ENCODE assay signal across 29 mouse cellular contexts in the genomic region with DNA sequence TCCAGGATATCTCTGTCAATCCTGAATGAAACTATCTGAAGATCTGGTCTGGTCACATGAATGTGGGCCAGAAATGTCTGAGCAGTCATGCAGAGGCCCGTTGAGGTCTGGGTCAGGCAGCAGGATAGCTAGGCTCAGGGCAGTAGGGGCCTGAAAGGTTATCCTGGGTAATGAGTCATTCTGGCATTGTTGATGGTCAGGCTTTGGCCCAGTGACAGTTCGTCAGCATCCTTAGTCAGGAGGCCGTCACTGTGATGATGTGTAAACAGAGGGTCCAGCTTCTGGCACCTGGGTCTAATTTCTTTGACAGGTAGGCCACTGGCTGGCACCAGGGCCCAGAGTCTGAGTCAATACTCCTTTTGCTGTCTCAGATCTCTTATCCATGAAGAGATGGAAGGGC. TPM values are rescaled to one million over a fixed set of nuclear protein-coding genes. Genes with fewer than 3 reads are reported as not detected.
DNase-seq lines count a peak whose midpoint lies in the region; ATAC-seq and TF ChIP-seq lines count a peak whose summit lies in the region.
"Had no signal": no experiment of that assay in that cellular context is flagged by ENCODE, and none has a peak within 500 bp of the region (broad histone marks: within the 10 kb centered on the region; RNA-seq: fewer than 3 reads in every experiment).

No protein-coding gene starts in this region.

- ATAC-seq in midbrain, postnatal 0 days (ENCODE audit: low FRiP score), result no peak
- ATAC-seq: forebrain, embryonic 16.5 days; intestine, postnatal 0 days; lung, postnatal 0 days; midbrain, embryonic 13.5 days had no signal

- no peaks in the 10 kb centered on the region for H3K4me1 ChIP-seq in midbrain, postnatal 0 days (ENCODE audit: insufficient read depth, low read length)
- H3K4me1 ChIP-seq: embryonic facial prominence, embryonic 13.5 days; forebrain, embryonic 10.5 days; hindbrain, embryonic 13.5 days; limb, embryonic 13.5 days; liver, embryonic 13.5 days; megakaryocyte, embryonic 14.5 days; midbrain, embryonic 13.5 days; neural tube, embryonic 15.5 days; stomach, embryonic 15.5 days had no signal

- H3K27ac ChIP-seq in midbrain, postnatal 0 days (ENCODE audit: low read depth, low read length), result no peak overlapping the region
- H3K27ac ChIP-seq: embryonic facial prominence, embryonic 13.5 days; forebrain, embryonic 10.5 days; hindbrain, embryonic 13.5 days; left cerebral cortex, adult 2 months; limb, embryonic 13.5 days; liver, embryonic 13.5 days; midbrain, embryonic 13.5 days; neural tube, embryonic 15.5 days; stomach, embryonic 15.5 days had no signal

- H3K27me3 ChIP-seq in midbrain, postnatal 0 days (ENCODE audit: insufficient read depth, low read length), result no peaks in the 10 kb centered on the region
- H3K27me3 ChIP-seq: embryonic facial prominence, embryonic 13.5 days; hindbrain, embryonic 13.5 days; limb, embryonic 13.5 days; liver, embryonic 13.5 days; megakaryocyte, embryonic 14.5 days; midbrain, embryonic 13.5 days; neural tube, embryonic 15.5 days; stomach, embryonic 15.5 days had no signal

- DNase-seq in heart, adult 9 months (ENCODE audit: low spot score in 2 of 2), result peak; percentile 0 to 4
- no peak for DNase-seq in heart, postnatal 4 days
- DNase-seq in Muller cell, postnatal 12 days (ENCODE audit: inconsistent ontology term), result peak; percentile 40
- peak; percentile 6 for DNase-seq in adrenal gland, postnatal 14 days
- no peak for DNase-seq in kidney, adult 8-10 months
- DNase-seq in midbrain, postnatal 0 days (ENCODE audit: low spot score), result no peak
- DNase-seq: cerebellum, adult 11 months; cerebellum, adult 9-10 months; heart, postnatal 36 days; kidney, postnatal 14 days; layer of hippocampus, adult 9-11 months; liver, embryonic 13.5 days; lung, adult 18-20 months; lung, postnatal 4 days; retina, postnatal 1 day; right cerebral cortex, postnatal 14 days had no signal

- no peak overlapping the region for H3K4me3 ChIP-seq in midbrain, postnatal 0 days (ENCODE audit: low read depth, low read length)
- H3K4me3 ChIP-seq: embryonic facial prominence, embryonic 13.5 days; forebrain, embryonic 10.5 days; hindbrain, embryonic 13.5 days; left cerebral cortex, adult 2 months; limb, embryonic 13.5 days; liver, embryonic 13.5 days; megakaryocyte, embryonic 14.5 days; midbrain, embryonic 13.5 days; neural tube, embryonic 15.5 days; stomach, embryonic 15.5 days had no signal

- no peaks in the 10 kb centered on the region for H3K9me3 ChIP-seq in midbrain, postnatal 0 days (ENCODE audit: low read length)
- H3K9me3 ChIP-seq: embryonic facial prominence, embryonic 13.5 days; forebrain, embryonic 10.5 days; hindbrain, embryonic 13.5 days; limb, embryonic 13.5 days; liver, embryonic 13.5 days; megakaryocyte, embryonic 14.5 days; midbrain, embryonic 13.5 days; neural tube, embryonic 15.5 days; stomach, embryonic 15.5 days had no signal

- H3K36me3 ChIP-seq in midbrain, postnatal 0 days (ENCODE audit: insufficient read depth, low read length), result no peaks in the 10 kb centered on the region
- H3K36me3 ChIP-seq: embryonic facial prominence, embryonic 13.5 days; hindbrain, embryonic 13.5 days; limb, embryonic 13.5 days; liver, embryonic 13.5 days; midbrain, embryonic 13.5 days; neural tube, embryonic 15.5 days; stomach, embryonic 15.5 days had no signal

- H3K4me2 ChIP-seq in midbrain, postnatal 0 days (ENCODE audit: low read depth, low read length, poor library complexity, severe bottlenecking), result no peak overlapping the region
- H3K4me2 ChIP-seq: embryonic facial prominence, embryonic 13.5 days; heart, embryonic 11.5 days; hindbrain, embryonic 13.5 days; limb, embryonic 13.5 days; liver, embryonic 13.5 days; midbrain, embryonic 13.5 days; neural tube, embryonic 15.5 days; stomach, embryonic 15.5 days had no signal

- WGBS in midbrain, postnatal 0 days, result 83% methylated on average over 3 of the region's 3 CpGs

- H3K9ac ChIP-seq in midbrain, postnatal 0 days (replicated peaks; ENCODE audit: low read length, poor library complexity, severe bottlenecking), result no peak overlapping the region
- H3K9ac ChIP-seq: embryonic facial prominence, embryonic 13.5 days; hindbrain, embryonic 13.5 days; limb, embryonic 13.5 days; liver, embryonic 13.5 days; midbrain, embryonic 13.5 days; neural tube, embryonic 15.5 days; stomach, embryonic 15.5 days had no signal

- TF ChIP-seq CTCF in midbrain, postnatal 0 days (IDR thresholded peaks at IDR 0.05), result no peak

RNA-seq across cellular contexts. Expression of gene Apool, which starts 28.4 kb away (rescaled TPM):
- total RNA-seq in heart, postnatal 4 days (2021), result 10 to 100 TPM; 62.9 to 66.5 TPM
- 66.4 and 69.9 TPM in 2 replicates for total RNA-seq in adrenal gland, postnatal 14 days (2021)
- total RNA-seq in midbrain, postnatal 0 days (2014; rRNA removed), result 3.6 and 5.7 TPM in 2 replicates
- 9.2 and 9.7 TPM in 2 replicates for polyA plus RNA-seq in midbrain, postnatal 0 days (2015; fragmentation: Nextera tagmentation; extraction: Ambion mirVana)

Comparison
In these comparisons a context has a peak if more than half of its experiments do, and no peak if none do; other contexts are left out.
1. DNase-seq: peak in heart, adult 9 months (2 of 2), Muller cell, postnatal 12 days (single experiment) and adrenal gland, postnatal 14 days (single experiment); none in heart, postnatal 4 days (single experiment), kidney, adult 8-10 months (0 of 2) and midbrain, postnatal 0 days (single experiment).